Mouse (Mus musculus) heart, embryonic 13.5 days (tissue): Measurements from ENCODE around the gene Rimklb. TPM values are rescaled to one million over a fixed set of nuclear protein-coding genes. Genes with fewer than 3 reads are reported as not detected.
"Not testable (repeated sequence)": the region's sequence is repeated elsewhere in the genome, so short reads cannot be mapped to it uniquely, and the experiment has no call there.

Experiments
- ATAC-seq: fragments of 200-750 bp; cut with Nextera tagmentation; 2 replicates; pipeline ENCODE4 v1.8.0; 2017; ENCODE audit warnings: moderate TSS enrichment; ENCODE audit not compliant: insufficient number of reproducible peaks, low FRiP score, low TSS enrichment; ENCODE audit errors: extremely low read depth
- H3K27ac ChIP-seq: fragments of 300-500 bp; sonication (generic); replicated peaks from 2 replicates; pipeline ENCODE4 v1.5.1; 2015; ENCODE audit warnings: moderate library complexity, mild to moderate bottlenecking, inconsistent platforms
- H3K27me3 ChIP-seq: fragments of 300-500 bp; sonication (generic); replicated peaks from 2 replicates; pipeline ENCODE4 v1.6.1; 2015; ENCODE audit warnings: mild to moderate bottlenecking, inconsistent platforms
- H3K36me3 ChIP-seq: fragments of 300-500 bp; sonication (generic); 2 replicates; pipeline ENCODE4 v1.6.1; 2015; ENCODE audit warnings: mild to moderate bottlenecking, inconsistent platforms
- H3K4me1 ChIP-seq: fragments of 300-500 bp; sonication (generic); 2 replicates; pipeline ENCODE4 v1.6.1; 2015; ENCODE audit warnings: inconsistent platforms
- H3K4me2 ChIP-seq: fragments of 300-500 bp; sonication (generic); 2 replicates; pipeline ENCODE4 v1.6.1; 2015; ENCODE audit warnings: inconsistent platforms, mild to moderate bottlenecking, moderate library complexity
- H3K4me3 ChIP-seq: fragments of 300-500 bp; sonication (generic); 2 replicates; pipeline ENCODE4 v1.5.1; 2015; ENCODE audit warnings: moderate library complexity, mild to moderate bottlenecking, inconsistent platforms
- H3K9ac ChIP-seq: fragments of 300-500 bp; sonication (generic); 2 replicates; pipeline ENCODE4 v1.6.1; 2015; ENCODE audit warnings: inconsistent platforms, mild to moderate bottlenecking, moderate library complexity
- H3K9me3 ChIP-seq: fragments of 300-500 bp; sonication (generic); 2 replicates; pipeline ENCODE4 v1.6.1; 2016; ENCODE audit warnings: inconsistent platforms
- WGBS: fragments of 180-500 bp; shearing (Covaris S2); methylation state at CpG from one replicate; pipeline ENCODE4 v1.1.7; 2015; ENCODE audit warnings: mixed read lengths; 5-methylcytosine and 5-hydroxymethylcytosine counted together
- polyA plus RNA-seq: library from polyadenylated mRNA; unstranded; fragments of >200 nt; fragmentation: Nextera tagmentation; extraction: Ambion mirVana; gene quantifications from 2 replicates; pipeline ENCODE4 v1.2.1, GENCODE M21; 2015

The Rimklb gene
- 5.3 and 6.0 TPM in 2 replicates for polyA plus RNA-seq

- no peak for ATAC-seq
- Histone ChIP-seq H3K27me3 (0 out of 2 replicates have a peak, but pooled peaks cover 6% of the 10 kb centered on the region), H3K9ac (no peak within 1 kb of the TSS), H3K4me3 (no peak within 1 kb of the TSS), H3K9me3 (no peaks in the 10 kb centered on the region), H3K4me2 (no peak within 1 kb of the TSS), H3K36me3 (no peaks in the 10 kb centered on the region), H3K4me1 (peaks cover 24% of the 10 kb centered on the region), H3K27ac (no peak within 1 kb of the TSS)
- 66% methylated on average over 5 of the region's 5 CpGs for WGBS
These were observed at the start of gene Rimklb for GRCm38 (mm10) chr6:122498661-122499060. TSS of gene Rimklb (minus strand) at chr6:122498761.

- no peak overlapping the region for H3K4me2 ChIP-seq
- H3K27me3 ChIP-seq: no peaks in the 10 kb centered on the region
- no peak overlapping the region for H3K9ac ChIP-seq
- no peak overlapping the region for H3K27ac ChIP-seq
- no peak for ATAC-seq
- H3K4me3 ChIP-seq: no peak overlapping the region
- no peaks in the 10 kb centered on the region for H3K36me3 ChIP-seq
- no peaks in the 10 kb centered on the region for H3K9me3 ChIP-seq
- H3K4me1 ChIP-seq: peaks cover 8% of the 10 kb centered on the region; the same call in 1 of the 2 replicates
- WGBS: 81% methylated on average over 10 of the region's 10 CpGs
These were observed 47.4 kb upstream of the Rimklb start for GRCm38 (mm10) chr6:122545948-122546347.

DNA sequence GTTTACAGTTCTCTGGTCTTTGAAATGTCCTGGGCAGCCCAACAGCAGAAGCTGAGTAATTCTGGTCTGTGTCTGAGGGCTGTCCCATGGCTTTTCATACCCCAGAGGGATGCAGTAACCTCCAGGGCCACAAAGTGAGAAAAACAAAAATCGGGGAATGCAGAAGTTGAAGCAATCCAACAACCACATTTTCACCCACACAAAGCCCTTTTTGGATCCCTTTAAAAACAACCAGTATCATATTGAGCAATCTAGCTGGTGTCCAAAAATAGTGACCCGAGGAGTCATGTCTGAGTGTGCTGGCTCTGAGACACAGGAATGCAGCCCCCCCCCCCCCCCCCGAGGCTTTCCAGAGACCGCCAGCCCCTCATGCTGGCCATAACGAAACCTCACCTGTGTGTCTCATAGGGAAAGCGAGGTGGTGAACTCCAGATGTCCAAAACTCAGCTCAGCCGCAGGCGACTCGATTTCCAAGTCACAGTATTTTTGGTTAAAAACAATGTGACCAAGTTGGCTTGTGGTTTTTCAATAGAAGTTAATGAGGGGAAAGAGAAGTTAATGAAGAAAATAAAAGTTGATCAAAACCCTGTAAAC, 46.8 kb upstream of the Rimklb start:
- peaks cover 8% of the 10 kb centered on the region; the same call in 1 of the 2 replicates for H3K4me1 ChIP-seq
- ATAC-seq: no peak

GRCm38 (mm10) chr6:122544672-122545071, 46.1 kb upstream of the Rimklb start:
- Histone ChIP-seq H3K4me2 (no peak overlapping the region), H3K4me3 (no peak overlapping the region)
- WGBS: 76% methylated on average over 1 of the region's 1 CpGs

More for the DNA sequence above, 46.8 kb upstream of the Rimklb start:
- H3K27ac ChIP-seq: no peak overlapping the region
- no peaks in the 10 kb centered on the region for H3K36me3 ChIP-seq
- H3K9me3 ChIP-seq: no peaks in the 10 kb centered on the region
- H3K4me3 ChIP-seq: no peak overlapping the region
- H3K4me2 ChIP-seq: no peak overlapping the region
- 51% methylated on average over 9 of the region's 9 CpGs for WGBS
- H3K9ac ChIP-seq: no peak overlapping the region
- H3K27me3 ChIP-seq: no peaks in the 10 kb centered on the region

GRCm38 (mm10) chr6:122543574-122543973, 45.0 kb upstream of the Rimklb start:
- Histone ChIP-seq H3K4me2 (no peak overlapping the region), H3K4me1 (peaks cover 8% of the 10 kb centered on the region; the same call in 1 of the 2 replicates), H3K4me3 (no peak overlapping the region)

More at GRCm38 (mm10) chr6:122544672-122545071, 46.1 kb upstream of the Rimklb start:
- Histone ChIP-seq H3K4me1 (peaks cover 8% of the 10 kb centered on the region; the same call in 1 of the 2 replicates), H3K27ac (no peak overlapping the region), H3K9me3 (no peaks in the 10 kb centered on the region), H3K27me3 (no peaks in the 10 kb centered on the region), H3K36me3 (no peaks in the 10 kb centered on the region), H3K9ac (no peak overlapping the region)
- ATAC-seq: no peak

GRCm38 (mm10) chr6:122542459-122542858, 43.9 kb upstream of the Rimklb start:
- H3K27me3 ChIP-seq, H3K4me1 ChIP-seq, H3K9me3 ChIP-seq, H3K4me3 ChIP-seq, H3K36me3 ChIP-seq, H3K4me2 ChIP-seq, H3K9ac ChIP-seq, ATAC-seq, H3K27ac ChIP-seq: not testable (repeated sequence)
- WGBS: 66% methylated on average over 5 of the region's 5 CpGs

More at GRCm38 (mm10) chr6:122543574-122543973, 45.0 kb upstream of the Rimklb start:
- no peak for ATAC-seq
- Histone ChIP-seq H3K36me3 (no peaks in the 10 kb centered on the region), H3K9me3 (no peaks in the 10 kb centered on the region), H3K27ac (no peak overlapping the region), H3K27me3 (no peaks in the 10 kb centered on the region), H3K9ac (no peak overlapping the region)
- 54% methylated on average over 5 of the region's 5 CpGs for WGBS

DNA sequence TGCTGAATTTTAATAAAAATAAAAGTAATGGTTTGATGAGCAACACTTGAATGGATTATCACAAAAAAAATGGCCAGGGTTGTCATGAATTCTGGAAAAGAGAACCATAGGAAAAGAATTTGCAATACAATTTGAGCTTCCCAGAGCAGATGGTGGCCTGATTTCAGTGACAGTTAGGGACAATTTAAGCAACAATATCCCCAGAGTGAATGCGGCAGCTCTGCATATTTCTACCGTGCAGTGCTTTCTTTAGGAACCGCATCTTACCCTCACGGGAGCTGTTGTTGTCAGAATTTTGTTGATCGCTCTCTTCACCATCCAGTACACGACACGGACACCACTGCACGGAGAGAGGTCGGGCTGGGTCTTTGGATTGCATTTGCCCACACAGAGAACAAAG, 41.0 kb upstream of the Rimklb start:
- 87% methylated on average over 9 of the region's 9 CpGs for WGBS
- no peaks in the 10 kb centered on the region for H3K4me1 ChIP-seq
- no peak for ATAC-seq

DNA sequence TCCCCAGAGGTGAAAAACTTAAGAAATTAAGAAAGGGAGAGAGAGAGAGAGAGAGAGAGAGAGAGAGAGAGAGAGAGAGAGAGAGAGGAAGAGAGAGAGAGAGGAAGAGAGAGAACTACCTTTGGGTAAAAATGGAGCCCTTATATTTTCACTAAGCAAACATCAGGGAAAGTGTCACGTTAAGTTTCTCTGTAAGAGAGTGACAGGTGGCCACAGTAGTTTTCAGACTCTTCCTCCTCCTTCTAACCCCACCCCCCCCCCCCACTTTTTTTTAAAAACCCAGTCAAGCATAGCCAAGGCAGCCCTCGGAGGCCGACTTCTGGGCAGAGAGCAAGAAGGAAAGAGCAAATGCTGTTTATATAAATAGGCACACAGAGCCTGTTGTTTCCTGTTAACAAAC, 35.5 kb upstream of the Rimklb start:
- 58% methylated on average over 3 of the region's 3 CpGs for WGBS
- H3K9me3 ChIP-seq: no peaks in the 10 kb centered on the region
- H3K9ac ChIP-seq: no peak overlapping the region
- ATAC-seq: no peak
- H3K36me3 ChIP-seq: no peaks in the 10 kb centered on the region
- no peak overlapping the region for H3K27ac ChIP-seq
- 0 out of 2 replicates have a peak, but pooled peaks cover 4% of the 10 kb centered on the region for H3K4me1 ChIP-seq
- H3K4me2 ChIP-seq: no peak overlapping the region
- H3K27me3 ChIP-seq: no peaks in the 10 kb centered on the region
- H3K4me3 ChIP-seq: no peak overlapping the region

More for the DNA sequence above, 41.0 kb upstream of the Rimklb start:
- no peak overlapping the region for H3K4me3 ChIP-seq
- H3K27ac ChIP-seq: no peak overlapping the region
- H3K9ac ChIP-seq: no peak overlapping the region
- H3K4me2 ChIP-seq: no peak overlapping the region
- H3K27me3 ChIP-seq: no peaks in the 10 kb centered on the region
- H3K9me3 ChIP-seq: no peaks in the 10 kb centered on the region
- no peaks in the 10 kb centered on the region for H3K36me3 ChIP-seq

- Histone ChIP-seq H3K36me3 (no peaks in the 10 kb centered on the region), H3K4me3 (peak overlapping the region; percentile 18), H3K27me3 (no peaks in the 10 kb centered on the region), H3K4me1 (0 out of 2 replicates have a peak, but pooled peaks cover 4% of the 10 kb centered on the region), H3K4me2 (peak overlapping the region; percentile 58), H3K27ac (no peak overlapping the region), H3K9ac (peak overlapping the region; percentile 21; the same call in 1 of the 2 replicates), H3K9me3 (no peaks in the 10 kb centered on the region)
- no peak; the same call in 1 of the 2 replicates for ATAC-seq
- 11% methylated on average over 4 of the region's 4 CpGs for WGBS
These were observed 34.3 kb upstream of the Rimklb start for GRCm38 (mm10) chr6:122532883-122533302.

GRCm38 (mm10) chr6:122531466-122532174, 33.1 kb upstream of the Rimklb start:
- Histone ChIP-seq H3K4me3 (no peak overlapping the region), H3K4me1 (0 out of 2 replicates have a peak, but pooled peaks cover 4% of the 10 kb centered on the region), H3K27ac (no peak overlapping the region), H3K27me3 (no peaks in the 10 kb centered on the region), H3K36me3 (no peaks in the 10 kb centered on the region), H3K4me2 (no peak overlapping the region), H3K9me3 (no peaks in the 10 kb centered on the region), H3K9ac (no peak overlapping the region)
- WGBS: 65% methylated on average over 8 of the region's 8 CpGs
- ATAC-seq: no peak

DNA sequence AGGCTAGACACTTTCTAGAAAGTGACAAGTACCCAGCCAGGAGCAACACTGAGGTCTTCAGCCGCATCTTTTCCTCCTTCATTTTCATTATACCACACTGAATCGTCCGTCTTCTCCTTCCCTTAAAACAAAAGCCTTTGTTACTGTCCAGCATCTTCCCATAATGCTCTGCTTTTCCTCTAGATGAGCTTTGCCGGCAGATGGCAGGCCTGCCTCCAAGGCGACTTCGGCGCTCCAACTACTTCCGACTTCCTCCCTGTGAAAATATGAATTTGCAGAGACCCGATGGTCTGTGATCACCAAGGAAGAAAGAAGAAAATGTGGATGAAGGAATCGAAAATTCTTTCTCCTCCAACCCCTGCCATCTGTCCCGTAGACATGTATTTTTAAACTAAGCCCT, 29.6 kb upstream of the Rimklb start:
- H3K4me1 ChIP-seq: 0 out of 2 replicates have a peak, but pooled peaks cover 4% of the 10 kb centered on the region
- H3K27ac ChIP-seq: no peak overlapping the region
- 82% methylated on average over 11 of the region's 11 CpGs for WGBS

More for the DNA sequence above, 29.6 kb upstream of the Rimklb start:
- no peak for ATAC-seq
- H3K4me3 ChIP-seq: no peak overlapping the region
- H3K9me3 ChIP-seq: no peaks in the 10 kb centered on the region
- H3K4me2 ChIP-seq: no peak overlapping the region
- H3K27me3 ChIP-seq: no peaks in the 10 kb centered on the region
- H3K36me3 ChIP-seq: no peaks in the 10 kb centered on the region
- H3K9ac ChIP-seq: no peak overlapping the region
